Mouse (Mus musculus) MEL-GATA-1-ER (cell line): Measurements from ENCODE around the gene Lrp5.

Source experiments
- DNase-seq: peaks from one replicate; pipeline ENCODE4 v3.0.0-alpha.2; 2012; ENCODE audit warnings: low read depth; ENCODE audit errors: extremely low read depth

The Lrp5 gene

GRCm38 (mm10) chr19:3562298-3562697 lies 124.1 kb downstream of the Lrp5 start:
- DNase-seq = no peak

GRCm38 (mm10) chr19:3556169-3556827 lies 130.1 kb downstream of the Lrp5 start:
- DNase-seq = no peak

- no peak for DNase-seq
These were observed 131.6 kb downstream of the Lrp5 start for GRCm38 (mm10) chr19:3554785-3555184.

- no peak for DNase-seq
These were observed 134.7 kb downstream of the Lrp5 start for GRCm38 (mm10) chr19:3551573-3552159.

- no peak for DNase-seq
These were observed 136.3 kb downstream of the Lrp5 start for GRCm38 (mm10) chr19:3550101-3550500.

GRCm38 (mm10) chr19:3549263-3549662 lies 137.1 kb downstream of the Lrp5 start:
- DNase-seq = no peak

GRCm38 (mm10) chr19:3548311-3548710 lies 138.1 kb downstream of the Lrp5 start:
- no peak for DNase-seq

- DNase-seq = no peak
These were observed 141.4 kb downstream of the Lrp5 start for GRCm38 (mm10) chr19:3544995-3545394.

- DNase-seq = no peak
These were observed 143.8 kb downstream of the Lrp5 start for GRCm38 (mm10) chr19:3542591-3542990.

GRCm38 (mm10) chr19:3540997-3541396 lies 145.4 kb downstream of the Lrp5 start:
- DNase-seq = no peak

- no peak for DNase-seq
These were observed 146.1 kb downstream of the Lrp5 start for GRCm38 (mm10) chr19:3540254-3540653.

GRCm38 (mm10) chr19:3539456-3539855 lies 146.9 kb downstream of the Lrp5 start:
- no peak for DNase-seq

GRCm38 (mm10) chr19:3537658-3538057 lies 148.7 kb downstream of the Lrp5 start:
- no peak for DNase-seq

GRCm38 (mm10) chr19:3534945-3535344 lies 151.4 kb downstream of the Lrp5 start:
- DNase-seq = no peak
